Mouse (Mus musculus) MEL (cell line): ENCODE results near the gene Fmod. TPM values are rescaled to one million over a fixed set of nuclear protein-coding genes. Genes with fewer than 3 reads are reported as not detected.
A peak's percentile ranks its signal among the peaks of the same experiment; 100 is the strongest.

Experiments used
- DNase-seq: peaks from one replicate; pipeline ENCODE4 v3.0.0; 2011; ENCODE audit warnings: low read depth, low spot score
- H3K27ac ChIP-seq: 2 replicates; pipeline ENCODE4 v1.5.1; 2012; ENCODE audit warnings: low read depth, mild to moderate bottlenecking, control low read depth, low read length, moderate library complexity; ENCODE audit not compliant: control insufficient read depth
- H3K27me3 ChIP-seq, 2 experiments: fragments of 150-350 bp in 1 of 2; sonication (generic) in 1 of 2; 2 replicates each; pipeline ENCODE4 v1.6.1; 2012; ENCODE audit warnings: low read length in 2 of 2, mild to moderate bottlenecking in 2 of 2, improper control_type of control experiment in 1 of 2, moderate library complexity in 1 of 2; ENCODE audit not compliant: insufficient read depth in 2 of 2, control insufficient read depth in 1 of 2
- H3K36me3 ChIP-seq, 2 experiments: 2 replicates each; pipeline ENCODE4 v1.6.1; 2012 to 2014; ENCODE audit warnings: low read length in 2 of 2, improper control_type of control experiment in 1 of 2, inconsistent platforms in 1 of 2, mild to moderate bottlenecking in 1 of 2; ENCODE audit not compliant: insufficient read depth in 2 of 2, control insufficient read depth in 1 of 2
- H3K4me1 ChIP-seq, 2 experiments: fragments of 150-350 bp in 1 of 2; sonication (generic) in 1 of 2; 2 replicates each; pipeline ENCODE4 v1.6.1; 2012; ENCODE audit warnings: low read length in 2 of 2, improper control_type of control experiment in 1 of 2, mild to moderate bottlenecking in 1 of 2; ENCODE audit not compliant: insufficient read depth in 2 of 2, control insufficient read depth in 1 of 2
- H3K4me3 ChIP-seq, 2 experiments: fragments of 150-350 bp in 1 of 2; sonication (generic) in 1 of 2; 2 replicates each; pipeline ENCODE4 v1.5.1; 2012; ENCODE audit warnings: low read depth in 2 of 2, low read length in 2 of 2, mild to moderate bottlenecking in 2 of 2, moderate library complexity in 2 of 2, control low read depth in 1 of 2, improper control_type of control experiment in 1 of 2; ENCODE audit not compliant: control insufficient read depth in 1 of 2, insufficient read depth in 1 of 2
- H3K79me2 ChIP-seq: 2 replicates; pipeline ENCODE4 v1.6.1; 2012; ENCODE audit warnings: mild to moderate bottlenecking, low read length, moderate library complexity; ENCODE audit not compliant: control insufficient read depth, poor library complexity, insufficient read depth
- H3K9ac ChIP-seq: 2 replicates; pipeline ENCODE4 v1.6.1; 2012; ENCODE audit warnings: low read depth, mild to moderate bottlenecking, control low read depth, low read length, moderate library complexity; ENCODE audit not compliant: control insufficient read depth, poor library complexity, severe bottlenecking
- H3K9me3 ChIP-seq: fragments of 150-350 bp; sonication (generic); replicated peaks from 2 replicates; pipeline ENCODE4 v1.6.1; 2012; ENCODE audit warnings: mild to moderate bottlenecking, low read length, improper control_type of control experiment, moderate library complexity; ENCODE audit not compliant: insufficient read depth
- BHLHE40 ChIP-seq: IDR thresholded peaks from 2 replicates; pipeline ENCODE4 v1.6.1; 2012; ENCODE audit warnings: low read depth, mild to moderate bottlenecking, inconsistent platforms, low read length, improper control_type of control experiment, borderline replicate concordance
- CHD1 ChIP-seq: IDR thresholded peaks from 2 replicates; pipeline ENCODE4 v1.6.1; 2012; ENCODE audit warnings: low read depth, mild to moderate bottlenecking, inconsistent platforms, low read length, improper control_type of control experiment
- CHD2 ChIP-seq: IDR thresholded peaks from 2 replicates; pipeline ENCODE4 v1.6.1; 2011; ENCODE audit warnings: low read length, improper control_type of control experiment
- CTCF ChIP-seq, 3 experiments: IDR thresholded peaks in 2 of 3; conservative IDR thresholded peaks in 1 of 3; 2 replicates each; pipeline ENCODE4 v1.5.1; 2011 to 2012; ENCODE audit warnings: low read length in 3 of 3, low read depth in 2 of 3, mild to moderate bottlenecking in 2 of 3, improper control_type of control experiment in 1 of 3, inconsistent platforms in 1 of 3, mixed read lengths in 1 of 3, moderate library complexity in 1 of 3; ENCODE audit not compliant: control insufficient read depth in 1 of 3, insufficient read depth in 1 of 3, poor library complexity in 1 of 3, severe bottlenecking in 1 of 3
- E2F4 ChIP-seq: IDR thresholded peaks from 2 replicates; pipeline ENCODE4 v1.6.1; 2011; ENCODE audit warnings: low read depth, low read length, improper control_type of control experiment, borderline replicate concordance
- ELF1 ChIP-seq: IDR thresholded peaks from 2 replicates; pipeline ENCODE4 v1.6.1; 2014; ENCODE audit warnings: low read depth, mild to moderate bottlenecking, inconsistent platforms, low read length, improper control_type of control experiment, moderate library complexity
- ETS1 ChIP-seq: IDR thresholded peaks from 2 replicates; pipeline ENCODE4 v1.6.1; 2012; ENCODE audit warnings: low read depth, mild to moderate bottlenecking, inconsistent platforms, low read length, improper control_type of control experiment, moderate library complexity
- GABPA ChIP-seq: IDR thresholded peaks from 2 replicates; pipeline ENCODE4 v1.6.1; 2012; ENCODE audit warnings: low read depth, mild to moderate bottlenecking, inconsistent platforms, low read length, improper control_type of control experiment, moderate library complexity
- HCFC1 ChIP-seq: IDR thresholded peaks from 2 replicates; pipeline ENCODE4 v1.6.1; 2012; ENCODE audit warnings: low read depth, mild to moderate bottlenecking, inconsistent platforms, low read length, improper control_type of control experiment, moderate library complexity
- JUND ChIP-seq: IDR thresholded peaks from 2 replicates; pipeline ENCODE4 v1.6.1; 2011; ENCODE audit warnings: low read depth, mild to moderate bottlenecking, improper control_type of control experiment, low read length
- KAT2A ChIP-seq: conservative IDR thresholded peaks from 2 replicates; pipeline ENCODE4 v1.6.1; 2012; ENCODE audit warnings: low read depth, low read length, improper control_type of control experiment, inconsistent platforms
- MAFK ChIP-seq: IDR thresholded peaks from 2 replicates; pipeline ENCODE4 v1.6.1; 2011; ENCODE audit warnings: low read depth, mild to moderate bottlenecking, low read length, improper control_type of control experiment, borderline replicate concordance
- MAX ChIP-seq: IDR thresholded peaks from 2 replicates; pipeline ENCODE4 v1.6.1; 2011; ENCODE audit warnings: low read length, improper control_type of control experiment
- MEF2A ChIP-seq: IDR thresholded peaks from 2 replicates; pipeline ENCODE4 v1.6.1; 2014; ENCODE audit warnings: low read depth, mild to moderate bottlenecking, inconsistent platforms, low read length, improper control_type of control experiment; ENCODE audit not compliant: poor library complexity, insufficient replicate concordance, severe bottlenecking; ENCODE audit errors: extremely low read depth
- MXI1 ChIP-seq: IDR thresholded peaks from 2 replicates; pipeline ENCODE4 v1.6.1; 2011; ENCODE audit warnings: mild to moderate bottlenecking, low read depth, low read length, improper control_type of control experiment
- MYB ChIP-seq: IDR thresholded peaks from 2 replicates; pipeline ENCODE4 v1.6.1; 2011; ENCODE audit warnings: mild to moderate bottlenecking, low read depth, low read length, improper control_type of control experiment
- MYC ChIP-seq: IDR thresholded peaks from 2 replicates; pipeline ENCODE4 v1.6.1; 2011; ENCODE audit warnings: low read depth, mild to moderate bottlenecking, low read length, improper control_type of control experiment, moderate library complexity
- NELFE ChIP-seq: IDR thresholded peaks from 2 replicates; pipeline ENCODE4 v1.6.1; 2011; ENCODE audit warnings: low read depth, low read length, improper control_type of control experiment
- NRF1 ChIP-seq: IDR thresholded peaks from 2 replicates; pipeline ENCODE4 v1.6.1; 2014; ENCODE audit warnings: low read depth, mild to moderate bottlenecking, inconsistent platforms, low read length, improper control_type of control experiment, moderate library complexity; ENCODE audit not compliant: poor library complexity, insufficient read depth, severe bottlenecking
- POLR2A ChIP-seq, 2 experiments: IDR thresholded peaks; 2 replicates each; pipeline ENCODE4 v1.6.1; 2011 to 2012; ENCODE audit warnings: low read length in 2 of 2, mild to moderate bottlenecking in 2 of 2, control low read depth in 1 of 2, improper control_type of control experiment in 1 of 2, low read depth in 1 of 2, moderate library complexity in 1 of 2; ENCODE audit not compliant: control insufficient read depth in 1 of 2, insufficient read depth in 1 of 2, poor library complexity in 1 of 2
- POLR2AphosphoS2 ChIP-seq: IDR thresholded peaks from 2 replicates; pipeline ENCODE4 v1.6.1; 2011; ENCODE audit warnings: low read length, improper control_type of control experiment
- RAD21 ChIP-seq: IDR thresholded peaks from 2 replicates; pipeline ENCODE4 v1.6.1; 2011; ENCODE audit warnings: mild to moderate bottlenecking, low read depth, low read length, improper control_type of control experiment
- RCOR1 ChIP-seq: IDR thresholded peaks from 2 replicates; pipeline ENCODE4 v1.6.1; 2012; ENCODE audit warnings: low read depth, mild to moderate bottlenecking, inconsistent platforms, low read length, improper control_type of control experiment
- SMC3 ChIP-seq: IDR thresholded peaks from 2 replicates; pipeline ENCODE4 v1.6.1; 2011; ENCODE audit warnings: low read depth, low read length, improper control_type of control experiment
- TBP ChIP-seq: IDR thresholded peaks from 2 replicates; pipeline ENCODE4 v1.8.0; 2011; ENCODE audit warnings: low read depth, low read length, improper control_type of control experiment
- TCF12 ChIP-seq: IDR thresholded peaks from 2 replicates; pipeline ENCODE4 v1.6.1; 2014; ENCODE audit warnings: low read depth, mild to moderate bottlenecking, inconsistent platforms, low read length, improper control_type of control experiment, moderate library complexity
- USF1 ChIP-seq: IDR thresholded peaks from 2 replicates; pipeline ENCODE4 v1.6.1; 2014; ENCODE audit warnings: low read depth, mild to moderate bottlenecking, inconsistent platforms, low read length, improper control_type of control experiment, moderate library complexity
- USF2 ChIP-seq, 2 experiments: IDR thresholded peaks; 2 replicates each; pipeline ENCODE4 v1.6.1; 2011 to 2012; ENCODE audit warnings: improper control_type of control experiment in 2 of 2, low read length in 2 of 2, borderline replicate concordance in 1 of 2, inconsistent platforms in 1 of 2, low read depth in 1 of 2, mild to moderate bottlenecking in 1 of 2; ENCODE audit not compliant: insufficient read depth in 1 of 2
- ZC3H11A ChIP-seq: IDR thresholded peaks from 2 replicates; pipeline ENCODE4 v1.6.1; 2012; ENCODE audit warnings: low read depth, mild to moderate bottlenecking, inconsistent platforms, low read length, improper control_type of control experiment
- ZKSCAN1 ChIP-seq: IDR thresholded peaks from 2 replicates; pipeline ENCODE4 v1.6.1; 2012; ENCODE audit warnings: low read depth, mild to moderate bottlenecking, inconsistent platforms, low read length, improper control_type of control experiment, moderate library complexity
- polyA plus RNA-seq, 2 experiments: library from polyadenylated mRNA; stranded (reverse) in 1 of 2; unstranded in 1 of 2; fragments of >175 nt in 1 of 2; fragments of >200 nt in 1 of 2; gene quantifications; 2 replicates each; pipeline versions ENCODE4 v1.2.1 to v1.2.4; 2012; ENCODE audit warnings: low replicate concordance in 2 of 2, low read depth in 1 of 2; ENCODE audit not compliant: insufficient read length in 2 of 2, insufficient read depth in 1 of 2, missing spikeins in 1 of 2
- total RNA-seq: library from RNA; depleted of rRNA; stranded (reverse); fragments of 300-350 nt; gene quantifications from 2 replicates; pipeline ENCODE4 v1.2.3, GENCODE M21; 2012

Fmod gene
- total and polyA plus RNA-seq, 3 experiments: not detected

GRCm38 (mm10) chr1:134064296-134064831 is 27.3 kb downstream of the Fmod start:
- TF ChIP-seq POLR2A (IDR thresholded peaks at IDR 0.05; ENCODE audit: control insufficient read depth in 1 of 2, insufficient read depth in 1 of 2, low read depth in 1 of 2, low read length in 2 of 2, poor library complexity in 1 of 2) (no peak), MAFK (no peak), NRF1 (no peak)
- Histone ChIP-seq H3K4me1 (peaks cover 9 to 36% of the 10 kb centered on the region in 2 experiments), H3K79me2 (no peaks in the 10 kb centered on the region; the same call in 1 of the 2 replicates), H3K4me3 (no peak overlapping the region), H3K9ac (no peak overlapping the region), H3K36me3 (peaks cover 0 to 18% of the 10 kb centered on the region in 2 experiments; a peak in 2 of 4 replicates), H3K9me3 (no peaks in the 10 kb centered on the region), H3K27ac (no peak overlapping the region), H3K27me3 (no peaks in the 10 kb centered on the region)
- DNase-seq: no peak

GRCm38 (mm10) chr1:134065241-134065809 is 28.3 kb downstream of the Fmod start:
- Histone ChIP-seq H3K9me3 (no peaks in the 10 kb centered on the region), H3K36me3 (peaks cover 0 to 15% of the 10 kb centered on the region in 2 experiments; a peak in 2 of 4 replicates), H3K4me3 (0 out of 4 replicates have a peak overlapping the region, but pooled peaks of 1 of the 2 experiments have one; percentile 5), H3K79me2 (no peaks in the 10 kb centered on the region; the same call in 1 of the 2 replicates), H3K27ac (no peak overlapping the region), H3K4me1 (peaks cover 7 to 29% of the 10 kb centered on the region in 2 experiments), H3K9ac (no peak overlapping the region), H3K27me3 (no peaks in the 10 kb centered on the region)
- peak; percentile 64 for DNase-seq
- TF ChIP-seq POLR2A (IDR thresholded peaks at IDR 0.05; ENCODE audit: control insufficient read depth in 1 of 2, insufficient read depth in 1 of 2, low read depth in 1 of 2, low read length in 2 of 2, poor library complexity in 1 of 2) (no peak), ETS1 (peak; percentile 42; the same call in 1 of the 2 replicates), HCFC1 (0 out of 2 replicates have a peak, but pooled peaks have one; percentile 34), ZKSCAN1 (no peak), USF2 (IDR thresholded peaks at IDR 0.05; ENCODE audit: borderline replicate concordance in 1 of 2, insufficient read depth in 1 of 2, low read depth in 1 of 2, low read length in 2 of 2) (no peak), TBP (no peak), MYC (peak; percentile 32; the same call in 1 of the 2 replicates), ELF1 (peak; percentile 61; the same call in 1 of the 2 replicates), KAT2A (no peak), MEF2A (no peak), CHD2 (no peak), E2F4 (no peak), CTCF (IDR thresholded peaks at IDR 0.05 in 2 of 3, conservative IDR thresholded peaks at IDR 0.05 in 1 of 3; ENCODE audit: control insufficient read depth in 1 of 3, insufficient read depth in 1 of 3, low read depth in 2 of 3, low read length in 3 of 3, poor library complexity in 1 of 3, severe bottlenecking in 1 of 3) (no peak), TCF12 (peak; percentile 19; the same call in 1 of the 2 replicates), SMC3 (no peak), BHLHE40 (no peak), POLR2AphosphoS2 (no peak), MAX (no peak; the same call in 1 of the 2 replicates), CHD1 (no peak), GABPA (no peak), RAD21 (no peak), MXI1 (peak; percentile 84), USF1 (no peak), NELFE (no peak), JUND (no peak), MYB (no peak), ZC3H11A (no peak), RCOR1 (no peak)
